Mouse (Mus musculus) hindbrain, embryonic 10.5 days (tissue): Measurements from ENCODE around the gene Ccdc181. TPM values are rescaled to one million over a fixed set of nuclear protein-coding genes. Genes with fewer than 3 reads are reported as not detected.

Experiments
- DNase-seq: peaks from one replicate; pipeline ENCODE4 v3.0.0-alpha.2; 2017; ENCODE audit warnings: low spot score
- H3K27ac ChIP-seq: fragments of 300-500 bp; sonication (generic); 2 replicates; pipeline ENCODE4 v1.5.1; 2016; ENCODE audit warnings: mild to moderate bottlenecking, moderate library complexity
- H3K27me3 ChIP-seq: fragments of 300-500 bp; sonication (generic); 2 replicates; pipeline ENCODE4 v1.6.1; 2016; ENCODE audit warnings: mild to moderate bottlenecking; ENCODE audit not compliant: poor library complexity, insufficient read depth, severe bottlenecking
- H3K36me3 ChIP-seq: fragments of 300-500 bp; sonication (generic); 2 replicates; pipeline ENCODE4 v1.6.1; 2016; ENCODE audit warnings: mild to moderate bottlenecking, moderate library complexity
- H3K4me1 ChIP-seq: fragments of 300-500 bp; sonication (generic); replicated peaks from 2 replicates; pipeline ENCODE4 v1.6.1; 2016; ENCODE audit warnings: mild to moderate bottlenecking
- H3K4me3 ChIP-seq: fragments of 300-500 bp; sonication (generic); 2 replicates; pipeline ENCODE4 v1.5.1; 2016; ENCODE audit warnings: mild to moderate bottlenecking, moderate library complexity
- H3K9me3 ChIP-seq: fragments of 300-500 bp; sonication (generic); 2 replicates; pipeline ENCODE4 v1.6.1; 2016; ENCODE audit warnings: mild to moderate bottlenecking, moderate library complexity
- WGBS: fragments of 180-500 bp; shearing (Covaris S2); methylation state at CpG from one replicate; pipeline ENCODE4 v1.1.7; 2016; 5-methylcytosine and 5-hydroxymethylcytosine counted together
- polyA plus RNA-seq: library from polyadenylated mRNA; unstranded; fragments of >200 nt; fragmentation: Nextera tagmentation; extraction: Ambion mirVana; gene quantifications from 2 replicates; pipeline ENCODE4 v1.2.1, GENCODE M21; 2016

Ccdc181 gene
- polyA plus RNA-seq, 1 experiment from 2014 or later = 11.2 TPM

GRCm38 (mm10) chr1:164296473-164296872 is 21.1 kb downstream of the Ccdc181 start:
- no peak overlapping the region for H3K4me3 ChIP-seq
- no peaks in the 10 kb centered on the region for H3K27me3 ChIP-seq
- WGBS = 94% methylated on average over 4 of the region's 5 CpGs
- no peak for DNase-seq
- H3K27ac ChIP-seq = no peak overlapping the region
- H3K9me3 ChIP-seq = no peaks in the 10 kb centered on the region
- peaks cover 91% of the 10 kb centered on the region for H3K36me3 ChIP-seq
- no peaks in the 10 kb centered on the region for H3K4me1 ChIP-seq

DNA sequence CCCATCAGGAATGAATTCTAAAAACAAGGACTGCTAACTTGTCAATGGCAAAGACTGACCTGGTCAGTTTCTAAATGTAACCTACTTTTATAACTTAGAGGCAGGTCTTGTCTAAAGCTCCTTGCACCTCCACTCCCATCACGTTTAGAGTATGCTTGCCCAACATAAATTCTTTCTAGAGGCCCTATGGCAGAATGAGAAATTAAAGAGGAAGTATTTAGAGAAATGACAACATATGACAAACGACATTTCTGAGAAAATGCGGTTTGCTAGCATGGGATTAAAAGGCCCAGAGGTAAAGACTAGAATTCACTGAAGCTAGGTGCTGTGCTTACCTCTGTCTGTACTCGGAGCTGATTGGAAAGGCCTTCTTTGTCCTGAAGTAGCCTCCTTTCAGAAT is 26.6 kb downstream of the Ccdc181 start:
- Histone ChIP-seq H3K27ac (no peak overlapping the region), H3K4me1 (peaks cover 9% of the 10 kb centered on the region), H3K9me3 (no peaks in the 10 kb centered on the region), H3K27me3 (no peaks in the 10 kb centered on the region), H3K4me3 (no peak overlapping the region), H3K36me3 (peaks cover 70% of the 10 kb centered on the region)
- DNase-seq = no peak
- WGBS = 90% methylated on average over 4 of the region's 4 CpGs

GRCm38 (mm10) chr1:164303821-164304220 is 28.4 kb downstream of the Ccdc181 start, which contains the start of gene Nme7:
Gene Nme7 (plus strand): TSS chr1:164304121.
- Histone ChIP-seq H3K27ac (no peak within 1 kb of the TSS), H3K4me3 (no peak within 1 kb of the TSS), H3K36me3 (peaks cover 52% of the 10 kb centered on the region), H3K4me1 (peaks cover 18% of the 10 kb centered on the region), H3K9me3 (no peaks in the 10 kb centered on the region), H3K27me3 (no peaks in the 10 kb centered on the region)
- WGBS = 87% methylated on average over 5 of the region's 5 CpGs
- no peak for DNase-seq

GRCm38 (mm10) chr1:164307124-164307751 is 31.9 kb downstream of the Ccdc181 start, which contains the start of gene Blzf1:
Gene Blzf1 (minus strand): TSS chr1:164307489.
- Histone ChIP-seq H3K36me3 (peaks cover 29% of the 10 kb centered on the region), H3K27ac (peak within 1 kb of the TSS; percentile 87), H3K4me1 (peaks cover 18% of the 10 kb centered on the region), H3K27me3 (no peaks in the 10 kb centered on the region), H3K9me3 (no peaks in the 10 kb centered on the region), H3K4me3 (peak within 1 kb of the TSS; percentile 66)
- DNase-seq = peak; percentile 99
- under 1% methylated on average over 35 of the region's 35 CpGs for WGBS

DNA sequence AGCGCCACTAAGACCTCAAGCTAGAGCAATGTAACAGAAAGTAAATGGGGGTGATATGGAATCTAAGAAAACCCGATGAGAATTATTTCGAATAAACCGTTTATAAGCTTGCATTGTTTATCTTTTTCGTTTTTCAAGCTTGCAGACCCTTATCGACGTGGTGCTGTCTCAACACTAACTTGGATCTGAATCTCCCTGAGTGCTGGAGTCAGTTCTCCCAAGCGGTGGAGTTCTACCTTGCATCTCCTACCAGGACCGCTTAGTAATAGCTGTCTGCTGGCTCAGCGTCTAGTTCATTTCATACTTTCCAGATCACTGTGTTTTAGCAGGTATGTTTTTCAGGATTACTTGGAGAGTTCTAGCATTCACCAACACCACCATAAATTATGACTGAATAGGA is 32.5 kb downstream of the Ccdc181 start:
- Histone ChIP-seq H3K4me1 (peaks cover 18% of the 10 kb centered on the region), H3K27me3 (no peaks in the 10 kb centered on the region), H3K27ac (peak overlapping the region; percentile 82), H3K36me3 (peaks cover 29% of the 10 kb centered on the region), H3K4me3 (peak overlapping the region; percentile 66), H3K9me3 (no peaks in the 10 kb centered on the region)
- DNase-seq = no peak
- WGBS = 12% methylated on average over 10 of the region's 10 CpGs

GRCm38 (mm10) chr1:164314085-164314484 is 38.7 kb downstream of the Ccdc181 start:
- Histone ChIP-seq H3K4me3 (no peak overlapping the region), H3K27me3 (no peaks in the 10 kb centered on the region), H3K27ac (no peak overlapping the region), H3K36me3 (peaks cover 43% of the 10 kb centered on the region), H3K4me1 (no peaks in the 10 kb centered on the region), H3K9me3 (no peaks in the 10 kb centered on the region)
- 92% methylated on average over 5 of the region's 5 CpGs for WGBS
- no peak for DNase-seq

DNA sequence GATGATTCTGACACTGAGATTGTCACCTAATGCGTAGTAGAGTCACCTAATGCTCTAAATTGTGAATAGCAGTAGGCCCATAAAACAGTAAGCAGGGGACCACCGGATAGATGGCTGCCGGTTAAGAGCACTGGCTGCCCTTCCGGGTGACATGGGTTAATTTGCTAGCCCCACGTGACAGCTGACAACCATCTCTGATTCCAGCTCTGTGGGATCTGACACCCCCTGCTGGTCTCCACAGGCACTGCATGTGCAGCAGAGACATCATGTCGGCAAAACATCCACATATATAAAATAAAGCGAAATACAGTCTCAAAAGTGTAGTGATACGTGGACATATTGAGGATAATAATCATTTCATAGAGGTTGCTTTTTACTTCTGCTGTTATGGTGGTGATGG is 39.9 kb downstream of the Ccdc181 start:
- no peak overlapping the region for H3K27ac ChIP-seq
- DNase-seq = peak; percentile 41
- no peaks in the 10 kb centered on the region for H3K4me1 ChIP-seq
- WGBS = 78% methylated on average over 8 of the region's 8 CpGs
- peaks cover 43% of the 10 kb centered on the region for H3K36me3 ChIP-seq
- H3K4me3 ChIP-seq = no peak overlapping the region
- H3K27me3 ChIP-seq = no peaks in the 10 kb centered on the region
- no peaks in the 10 kb centered on the region for H3K9me3 ChIP-seq

- H3K4me1 ChIP-seq = no peaks in the 10 kb centered on the region
- peaks cover 36% of the 10 kb centered on the region for H3K36me3 ChIP-seq
- no peak overlapping the region for H3K4me3 ChIP-seq
- no peaks in the 10 kb centered on the region for H3K9me3 ChIP-seq
- H3K27ac ChIP-seq = no peak overlapping the region
- WGBS = 36% methylated on average over 3 of the region's 3 CpGs
- H3K27me3 ChIP-seq = no peaks in the 10 kb centered on the region
- DNase-seq = peak; percentile 76
These were observed 41.3 kb downstream of the Ccdc181 start for GRCm38 (mm10) chr1:164316697-164317096.

DNA sequence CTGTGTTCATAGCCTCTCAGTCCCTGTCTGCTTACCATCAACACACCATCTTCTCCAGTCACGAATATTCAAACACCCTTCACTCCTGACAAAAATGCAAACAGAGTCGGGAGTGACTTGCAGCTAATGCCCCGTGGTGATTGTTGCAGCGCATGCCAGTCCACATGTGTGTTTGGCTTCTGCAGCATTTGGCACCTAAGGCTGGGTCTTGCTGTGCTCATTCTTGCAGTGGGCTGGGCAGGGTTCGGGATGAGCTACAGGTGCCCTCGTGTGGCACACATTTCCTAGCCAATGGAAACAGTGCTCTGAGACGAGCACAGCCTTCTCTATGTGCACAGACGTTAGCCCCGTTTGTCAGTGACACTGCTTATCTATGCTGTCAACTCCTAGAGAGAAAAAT is 41.9 kb downstream of the Ccdc181 start:
- no peak overlapping the region for H3K4me3 ChIP-seq
- H3K27ac ChIP-seq = no peak overlapping the region
- H3K4me1 ChIP-seq = peaks cover 5% of the 10 kb centered on the region; the same call in 1 of the 2 replicates
- H3K27me3 ChIP-seq = no peaks in the 10 kb centered on the region
- WGBS = 91% methylated on average over 9 of the region's 9 CpGs
- peaks cover 33% of the 10 kb centered on the region for H3K36me3 ChIP-seq
- no peaks in the 10 kb centered on the region for H3K9me3 ChIP-seq
- no peak for DNase-seq

DNA sequence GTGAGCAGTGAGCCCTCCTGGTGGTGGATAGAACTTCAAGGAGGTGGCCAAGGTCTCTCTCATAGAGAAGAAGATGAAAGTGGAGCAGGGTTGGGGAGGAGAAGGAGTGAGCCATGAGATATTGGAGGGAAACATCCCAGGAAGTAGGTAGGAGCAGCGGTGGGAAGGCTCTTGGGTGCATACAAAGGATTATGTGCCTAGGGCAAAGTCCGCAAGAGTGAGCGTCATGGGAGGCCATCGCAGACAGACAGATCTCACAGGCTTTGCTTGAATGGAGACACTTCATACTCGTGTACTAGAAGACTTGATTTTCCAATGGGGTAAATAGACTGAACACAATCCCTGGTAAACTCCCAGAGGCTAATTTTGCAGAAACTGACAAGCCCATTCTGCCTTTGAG is 43.1 kb downstream of the Ccdc181 start:
- Histone ChIP-seq H3K36me3 (peaks cover 22% of the 10 kb centered on the region), H3K27me3 (no peaks in the 10 kb centered on the region), H3K9me3 (no peaks in the 10 kb centered on the region), H3K27ac (no peak overlapping the region), H3K4me1 (peaks cover 6% of the 10 kb centered on the region; the same call in 1 of the 2 replicates), H3K4me3 (no peak overlapping the region)
- 93% methylated on average over 5 of the region's 5 CpGs for WGBS
- DNase-seq = no peak

DNA sequence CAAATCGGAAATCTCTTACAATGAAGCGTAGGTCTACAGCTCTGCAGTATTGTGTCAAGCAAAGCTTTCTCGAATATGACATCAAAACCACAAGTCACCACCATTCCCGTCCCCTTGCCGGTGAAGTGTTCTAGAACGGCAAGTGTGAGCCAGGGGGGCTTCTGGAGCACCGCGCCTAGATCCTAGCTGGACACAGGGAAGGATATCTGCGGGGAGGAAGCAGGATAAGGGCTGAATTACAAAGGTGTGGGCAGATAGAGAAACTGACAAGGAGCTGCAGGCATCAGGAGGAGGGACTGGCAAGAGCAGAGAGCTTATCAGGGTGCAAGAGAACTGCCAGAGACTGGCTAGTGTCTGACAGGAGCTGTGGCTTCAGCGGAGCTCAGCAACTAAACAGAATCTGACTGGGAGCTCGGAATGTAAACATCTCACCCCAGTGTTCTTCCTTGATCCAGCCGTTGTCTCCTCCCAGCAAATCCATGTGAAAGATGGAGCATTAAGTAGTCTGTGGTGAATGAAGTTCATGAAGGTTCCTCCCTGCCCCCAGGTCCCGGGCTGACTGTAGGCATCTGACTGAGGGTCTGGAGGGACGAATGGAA is 44.3 kb downstream of the Ccdc181 start:
- Histone ChIP-seq H3K36me3 (peaks cover 11% of the 10 kb centered on the region; the same call in 1 of the 2 replicates), H3K4me3 (no peak overlapping the region), H3K27ac (no peak overlapping the region), H3K27me3 (no peaks in the 10 kb centered on the region), H3K4me1 (peaks cover 6% of the 10 kb centered on the region; the same call in 1 of the 2 replicates), H3K9me3 (no peaks in the 10 kb centered on the region)
- DNase-seq = no peak
- 81% methylated on average over 14 of the region's 14 CpGs for WGBS

DNA sequence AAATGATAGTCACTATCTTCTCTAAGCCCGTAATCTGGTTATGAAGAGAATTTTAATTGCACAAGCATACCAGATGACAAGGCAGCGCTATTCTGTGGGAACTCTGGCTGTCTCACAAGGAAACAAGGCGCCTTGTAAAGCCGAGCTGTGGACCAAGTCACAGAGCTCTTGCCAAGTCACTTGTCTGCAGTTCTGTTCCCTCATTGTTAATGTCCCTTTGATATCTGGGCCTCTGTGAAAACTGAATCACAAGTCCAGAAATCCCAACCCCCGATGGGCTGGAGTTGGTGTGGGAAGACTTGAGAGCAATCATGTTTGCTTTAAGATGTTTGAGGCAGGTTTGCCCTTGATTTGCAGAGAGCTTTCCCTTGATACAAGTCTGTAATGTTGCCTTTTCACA is 45.3 kb downstream of the Ccdc181 start:
- H3K36me3 ChIP-seq = 0 out of 2 replicates have a peak, but pooled peaks cover 6% of the 10 kb centered on the region
- H3K4me1 ChIP-seq = peaks cover 6% of the 10 kb centered on the region; the same call in 1 of the 2 replicates
- H3K9me3 ChIP-seq = no peaks in the 10 kb centered on the region
- DNase-seq = no peak
- WGBS = 84% methylated on average over 5 of the region's 5 CpGs
- H3K27ac ChIP-seq = no peak overlapping the region
- no peak overlapping the region for H3K4me3 ChIP-seq
- H3K27me3 ChIP-seq = no peaks in the 10 kb centered on the region

GRCm38 (mm10) chr1:164321408-164321807 is 46.0 kb downstream of the Ccdc181 start:
- DNase-seq = no peak
- Histone ChIP-seq H3K4me1 (peaks cover 6% of the 10 kb centered on the region; the same call in 1 of the 2 replicates), H3K4me3 (no peak overlapping the region), H3K36me3 (0 out of 2 replicates have a peak, but pooled peaks cover 6% of the 10 kb centered on the region), H3K9me3 (no peaks in the 10 kb centered on the region), H3K27ac (no peak overlapping the region), H3K27me3 (no peaks in the 10 kb centered on the region)
- WGBS = 87% methylated on average over 10 of the region's 10 CpGs
